Mouse (Mus musculus): Measurements from ENCODE around the gene Eipr1. TPM values are rescaled to one million over a fixed set of nuclear protein-coding genes. Genes with fewer than 3 reads are reported as not detected.
A peak's percentile ranks its signal among the peaks of the same experiment; 100 is the strongest.

Eipr1 gene
- total and polyA plus RNA-seq, 3 experiments: 33.3 to 35.4 (median 34.4) TPM

DNA sequence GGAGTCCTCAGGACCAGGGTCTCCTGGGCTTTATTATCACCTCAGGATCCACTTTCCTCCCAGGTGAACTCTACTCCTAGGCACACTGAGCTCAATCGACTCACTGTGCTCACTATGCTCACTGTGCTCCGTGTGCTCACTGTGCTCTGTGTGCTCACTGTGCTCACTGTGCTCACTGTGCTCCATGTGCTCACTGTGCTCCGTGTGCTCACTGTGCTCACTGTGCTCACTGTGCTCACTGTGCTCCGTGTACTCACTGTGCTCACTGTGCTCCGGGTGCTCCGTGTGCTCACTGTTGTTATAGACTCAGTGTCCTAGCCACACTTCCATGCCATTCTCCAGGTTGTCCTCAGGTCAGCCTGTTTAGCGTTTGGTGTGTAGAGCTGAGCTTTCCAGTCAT, 18.4 kb downstream of the Eipr1 start:
- H3K27ac ChIP-seq (ENCODE audit: insufficient read depth, low read depth): no peak overlapping the region
- dilution Hi-C loops (cut with MboI; ENCODE audit: extremely low pct_ligation_motif_present, extremely low pct_unique_long_range_greater_than_20kb, low sequenced_read_pairs) (no loop called here), in situ Hi-C loops (cut with MboI; ENCODE audit: low pct_ligation_motif_present, low pct_unique_long_range_greater_than_20kb, low sequenced_read_pairs) (no loop called here)
- no peak overlapping the region for H3K4me3 ChIP-seq (replicated peaks in 1 of 3; ENCODE audit: low read depth in 2 of 3, low read length in 2 of 3, poor library complexity in 1 of 3)
- H3K4me1 ChIP-seq (ENCODE audit: control insufficient read depth in 1 of 2, insufficient read depth in 2 of 2): no peaks in the 10 kb centered on the region
- DNase-seq (ENCODE audit: extremely low read depth): no peak
- TF ChIP-seq CHD2 (IDR thresholded peaks at IDR 0.05; ENCODE audit: low read length): no peak
- no peak for TF ChIP-seq E2F4 (IDR thresholded peaks at IDR 0.05; ENCODE audit: insufficient replicate concordance, low read depth, low read length)
- no peak for TF ChIP-seq JUN (IDR thresholded peaks at IDR 0.05; ENCODE audit: insufficient read depth, low read depth, low read length)
- TF ChIP-seq ETS1 (conservative IDR thresholded peaks at IDR 0.05; ENCODE audit: low read depth, low read length): no peak
- TF ChIP-seq RAD21 (IDR thresholded peaks at IDR 0.05; ENCODE audit: low read depth, low read length): no peak
- no peak for TF ChIP-seq MAX (IDR thresholded peaks at IDR 0.05; ENCODE audit: low read length)
- TF ChIP-seq HCFC1 (IDR thresholded peaks at IDR 0.05; ENCODE audit: low read depth, low read length): no peak
- no peak for TF ChIP-seq ZMIZ1 (IDR thresholded peaks at IDR 0.05; ENCODE audit: low read depth, low read length)
- no peak for TF ChIP-seq MAFK (IDR thresholded peaks at IDR 0.05; ENCODE audit: insufficient replicate concordance, low read length)
- no peak for TF ChIP-seq MAZ (IDR thresholded peaks at IDR 0.05; ENCODE audit: low read depth, low read length)
- TF ChIP-seq KAT2A (IDR thresholded peaks at IDR 0.05; ENCODE audit: insufficient replicate concordance, low read length): no peak
- no peak overlapping the region for H3K9ac ChIP-seq (ENCODE audit: insufficient read depth, low read depth)
- H3K36me3 ChIP-seq (replicated peaks in 1 of 2; ENCODE audit: control insufficient read depth in 1 of 2, insufficient read depth in 1 of 2, low read length in 1 of 2): peaks cover 19 to 77% of the 10 kb centered on the region in 2 experiments
- no peak overlapping the region for H3K4me2 ChIP-seq (ENCODE audit: insufficient read depth, low read depth, poor library complexity, severe bottlenecking)
- no peaks in the 10 kb centered on the region for H3K27me3 ChIP-seq (replicated peaks)
- no peaks in the 10 kb centered on the region for H3K79me2 ChIP-seq (replicated peaks; ENCODE audit: control insufficient read depth, extremely low read depth, insufficient read depth, poor library complexity, severe bottlenecking)
- H3K9me3 ChIP-seq (replicated peaks; ENCODE audit: low read length): no peaks in the 10 kb centered on the region

DNA sequence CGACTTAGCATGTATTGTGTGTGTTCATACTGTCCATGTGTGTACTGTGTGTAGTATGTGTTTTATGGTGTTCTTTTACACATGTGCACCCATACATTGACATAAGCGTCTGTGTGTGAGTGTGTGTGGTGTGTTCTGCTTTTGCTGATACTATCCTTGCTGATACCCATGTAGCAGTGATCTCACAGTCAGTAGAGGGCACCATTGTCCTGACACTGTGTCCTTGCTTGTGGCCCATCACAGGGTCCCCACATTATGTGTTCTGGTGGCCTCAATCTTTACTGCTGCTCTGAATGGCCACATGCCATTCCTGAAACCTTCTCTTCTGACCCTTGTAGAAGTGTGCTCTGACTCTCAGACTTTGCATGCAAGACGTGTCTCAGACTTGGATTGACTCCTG, 22.2 kb downstream of the Eipr1 start:
- no peak overlapping the region for H3K27ac ChIP-seq (ENCODE audit: insufficient read depth, low read depth)
- no peak overlapping the region for H3K4me2 ChIP-seq (ENCODE audit: insufficient read depth, low read depth, poor library complexity, severe bottlenecking)
- H3K4me3 ChIP-seq (replicated peaks in 1 of 3; ENCODE audit: low read depth in 2 of 3, low read length in 2 of 3, poor library complexity in 1 of 3): no peak overlapping the region
- no peaks in the 10 kb centered on the region for H3K27me3 ChIP-seq (replicated peaks)
- no peak for DNase-seq (ENCODE audit: extremely low read depth)
- H3K9me3 ChIP-seq (replicated peaks; ENCODE audit: low read length): no peaks in the 10 kb centered on the region
- in situ Hi-C loops (cut with MboI; ENCODE audit: low pct_ligation_motif_present, low pct_unique_long_range_greater_than_20kb, low sequenced_read_pairs) (no loop called here), dilution Hi-C loops (cut with MboI; ENCODE audit: extremely low pct_ligation_motif_present, extremely low pct_unique_long_range_greater_than_20kb, low sequenced_read_pairs) (no loop called here)
- H3K36me3 ChIP-seq (replicated peaks in 1 of 2; ENCODE audit: control insufficient read depth in 1 of 2, insufficient read depth in 1 of 2, low read length in 1 of 2): peaks cover 13 to 66% of the 10 kb centered on the region in 2 experiments
- no peaks in the 10 kb centered on the region for H3K4me1 ChIP-seq (ENCODE audit: control insufficient read depth in 1 of 2, insufficient read depth in 2 of 2)
- TF ChIP-seq JUN (IDR thresholded peaks at IDR 0.05; ENCODE audit: insufficient read depth, low read depth, low read length) (no peak), UBTF (IDR thresholded peaks at IDR 0.05; ENCODE audit: low read depth, low read length) (no peak), EP300 (IDR thresholded peaks at IDR 0.05; ENCODE audit: low read length) (no peak), CTCF (conservative IDR thresholded peaks at IDR 0.05 in 1 of 2, IDR thresholded peaks at IDR 0.05 in 1 of 2; ENCODE audit: low read depth in 2 of 2, low read length in 2 of 2) (peak in 1 of 2 experiments; percentile 45; a peak in 2 of 4 replicates), RAD21 (IDR thresholded peaks at IDR 0.05; ENCODE audit: low read depth, low read length) (peak; percentile 41)
- no peaks in the 10 kb centered on the region; the same call in 1 of the 2 replicates for H3K79me2 ChIP-seq (replicated peaks; ENCODE audit: control insufficient read depth, extremely low read depth, insufficient read depth, poor library complexity, severe bottlenecking)
- no peak overlapping the region for H3K9ac ChIP-seq (ENCODE audit: insufficient read depth, low read depth)

Measured in CH12.LX (cell line).